Mouse (Mus musculus) thymus, adult 18-20 months (tissue): Measurements from ENCODE around the gene Rbm7.
A peak's percentile ranks its signal among the peaks of the same experiment; 100 is the strongest.
"Not testable (repeated sequence)": the region's sequence is repeated elsewhere in the genome, so short reads cannot be mapped to it uniquely, and the experiment has no call there.

ENCODE experiments used
- DNase-seq, 2 experiments: peaks; one replicate each; pipeline ENCODE4 v3.0.0; 2022; ENCODE audit warnings: mixed read lengths in 2 of 2

The Rbm7 gene

DNA sequence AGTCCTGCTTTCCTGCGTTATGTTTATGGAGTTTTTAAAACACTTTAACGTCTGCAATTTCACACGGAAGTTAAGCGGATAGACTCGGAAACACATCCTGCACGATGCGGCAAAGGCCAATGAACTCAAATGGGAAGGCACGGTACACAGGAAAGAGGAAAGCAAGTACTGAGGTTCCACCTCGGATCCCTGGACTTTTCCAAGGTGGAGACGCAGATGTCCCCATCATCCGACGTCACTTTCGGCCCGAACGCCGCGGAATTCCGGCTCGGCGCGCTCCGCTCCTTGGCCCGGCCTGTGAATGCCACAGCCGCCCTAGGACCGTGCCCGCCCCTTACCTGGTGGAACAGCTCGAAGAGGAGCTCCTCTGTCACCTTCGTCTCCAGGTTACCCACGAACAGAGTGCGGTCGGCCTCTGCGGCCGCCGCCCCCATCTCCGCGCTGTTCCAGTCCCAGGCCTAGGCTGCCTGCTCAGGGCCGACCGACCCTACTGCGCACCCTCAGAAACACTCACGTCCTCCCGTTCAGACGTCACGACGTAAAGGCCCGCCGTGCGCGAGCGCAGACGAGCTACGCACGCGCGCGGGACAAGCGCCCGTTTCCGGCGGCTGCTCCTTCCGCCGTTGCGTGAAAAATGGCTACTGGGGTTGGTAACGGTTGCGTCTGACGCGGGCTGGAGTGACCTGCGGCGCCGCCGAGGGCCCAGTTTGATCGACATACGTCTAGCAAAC is at the start of gene Rbm7, which contains the start of gene Gm5617:
Rbm7 (minus strand) TSS at position 483 of the 731 bp plus-strand sequence.
Gm5617 (plus strand) TSS at position 626 of the 731 bp plus-strand sequence.
- peak; percentile 88 to 90 for DNase-seq

- DNase-seq: no peak
Observed at GRCm38 (mm10) chr9:48538688-48539087, 43.6 kb upstream of the Rbm7 start.

GRCm38 (mm10) chr9:48538044-48538645 is 43.0 kb upstream of the Rbm7 start:
- peak in 1 of 2 experiments; percentile 20 for DNase-seq

- not testable (repeated sequence) for DNase-seq
Observed at GRCm38 (mm10) chr9:48537616-48538015, 42.5 kb upstream of the Rbm7 start.

- no peak for DNase-seq
Observed at GRCm38 (mm10) chr9:48536414-48536813, 41.3 kb upstream of the Rbm7 start.

GRCm38 (mm10) chr9:48532730-48533129 is 37.6 kb upstream of the Rbm7 start:
- DNase-seq: no peak

DNA sequence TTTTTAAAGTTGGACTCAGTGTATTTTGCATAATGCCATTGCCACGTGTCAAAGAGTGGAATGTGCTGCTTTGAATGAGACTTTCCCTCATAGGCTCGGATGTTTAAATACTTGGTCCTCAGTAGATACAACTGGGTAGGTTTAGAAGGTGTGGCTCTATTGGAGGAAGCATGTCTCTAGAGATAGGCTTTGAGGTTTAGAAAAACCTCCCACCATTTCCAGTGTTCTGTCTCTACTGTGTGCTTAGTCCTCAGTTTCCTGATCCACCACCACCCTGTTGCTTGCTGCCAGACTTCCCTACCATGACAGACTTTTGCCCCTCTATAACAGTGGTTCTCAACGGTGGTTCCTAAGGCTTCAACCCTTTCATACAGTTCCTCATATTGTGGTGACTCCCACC is 37.1 kb upstream of the Rbm7 start:
- no peak for DNase-seq

DNA sequence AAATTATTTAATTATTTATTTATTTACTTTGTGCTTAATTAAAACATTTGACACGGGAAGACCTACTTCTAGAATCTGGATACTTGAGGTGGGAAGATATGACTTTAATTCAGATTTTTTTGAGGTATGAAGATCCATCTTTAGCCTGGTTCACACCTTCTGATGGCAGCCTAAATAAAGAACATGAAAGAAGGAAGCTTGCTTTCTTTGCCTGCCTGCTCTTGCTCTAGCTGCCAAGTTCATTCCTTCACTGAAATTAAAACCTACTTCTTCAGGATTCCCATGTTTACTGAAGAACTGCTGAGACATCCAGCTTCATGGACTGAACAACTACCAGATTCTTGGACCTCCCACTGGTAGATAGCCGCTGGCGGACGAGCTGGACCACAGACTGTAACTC is 36.2 kb upstream of the Rbm7 start:
- no peak for DNase-seq

GRCm38 (mm10) chr9:48526520-48526919 is 31.4 kb upstream of the Rbm7 start:
- DNase-seq: no peak

GRCm38 (mm10) chr9:48525566-48525965 is 30.5 kb upstream of the Rbm7 start:
- DNase-seq: no peak

DNA sequence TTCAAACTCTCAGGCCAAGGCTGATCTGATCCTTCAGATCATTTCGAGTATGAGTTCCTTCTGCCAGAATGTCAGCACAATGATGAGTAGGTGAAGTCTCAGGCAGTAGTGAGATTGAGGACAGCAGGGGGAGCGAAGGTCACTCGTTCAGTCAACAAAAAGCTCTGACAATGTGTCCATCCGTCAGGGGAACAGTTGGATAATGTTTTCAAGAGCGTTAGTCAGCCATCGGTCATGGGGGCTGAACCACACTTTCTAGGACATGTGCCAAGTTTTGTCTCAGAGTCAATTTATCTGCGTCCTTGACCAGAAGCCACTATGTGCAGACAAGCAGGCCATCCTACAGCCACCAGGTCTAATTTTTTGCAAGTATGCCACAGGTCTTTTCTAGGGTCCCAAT is 25.3 kb upstream of the Rbm7 start:
- not testable (repeated sequence) for DNase-seq

- no peak for DNase-seq
Observed at GRCm38 (mm10) chr9:48517372-48518130, 22.5 kb upstream of the Rbm7 start.

- DNase-seq: no peak
Observed at GRCm38 (mm10) chr9:48516615-48517371, 21.7 kb upstream of the Rbm7 start.

- no peak for DNase-seq
Observed at GRCm38 (mm10) chr9:48515332-48515731, 20.2 kb upstream of the Rbm7 start.

DNA sequence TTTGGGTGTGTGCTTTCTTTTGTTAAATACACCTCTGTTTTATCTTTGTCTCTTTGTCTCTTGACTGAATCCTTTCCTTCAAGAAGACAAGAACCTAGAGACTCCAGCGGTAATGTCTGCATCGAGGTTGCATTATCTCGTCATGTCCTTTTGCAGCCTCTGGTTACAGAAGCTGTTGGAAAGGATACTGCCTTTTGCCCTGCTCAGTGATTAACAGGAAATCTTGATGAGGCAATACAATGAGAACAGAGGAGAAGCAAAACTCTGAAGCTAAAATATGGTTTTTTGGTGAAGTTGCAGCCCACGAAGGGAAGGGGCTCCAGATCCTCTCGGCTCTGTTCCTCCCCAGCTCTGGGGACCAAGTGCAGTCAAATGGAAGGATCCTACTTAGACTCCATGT is 15.0 kb upstream of the Rbm7 start:
- no peak for DNase-seq

DNA sequence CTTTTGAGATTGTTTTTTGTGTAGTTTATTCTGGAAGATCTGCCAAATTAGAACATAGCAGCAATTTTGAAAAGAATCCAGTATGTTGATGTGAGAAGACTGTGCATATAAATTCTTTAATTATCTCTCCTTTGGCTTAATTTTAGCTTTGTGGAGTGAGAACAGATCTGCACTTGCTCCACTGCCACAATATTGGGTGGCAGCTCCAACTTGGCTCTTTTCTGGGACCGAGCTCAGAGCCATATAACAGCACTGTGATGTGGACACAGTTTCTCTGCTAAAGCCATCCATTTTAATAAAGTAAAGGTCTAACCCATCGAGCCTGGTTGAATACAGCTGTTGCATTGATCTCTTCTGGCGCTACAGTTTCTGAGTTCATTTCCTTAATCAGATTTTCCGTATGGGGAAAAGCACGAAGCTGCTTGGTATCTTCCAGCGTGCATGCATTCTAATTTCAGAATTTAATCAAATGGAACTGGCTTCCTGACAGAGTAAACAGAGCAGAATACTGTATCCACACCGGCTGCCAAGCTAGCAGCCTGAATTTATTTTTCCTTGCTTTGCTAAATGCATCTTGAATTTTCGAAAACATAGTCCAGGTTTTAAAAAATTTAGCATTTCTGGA is 9.8 kb upstream of the Rbm7 start:
- DNase-seq: no peak

- no peak for DNase-seq
Observed at GRCm38 (mm10) chr9:48503001-48503400, 7.9 kb upstream of the Rbm7 start.

GRCm38 (mm10) chr9:48501192-48501591 is 6.1 kb upstream of the Rbm7 start:
- no peak for DNase-seq

- DNase-seq: no peak
Observed at GRCm38 (mm10) chr9:48495548-48495932, 441 bp upstream of the Rbm7 start.

DNA sequence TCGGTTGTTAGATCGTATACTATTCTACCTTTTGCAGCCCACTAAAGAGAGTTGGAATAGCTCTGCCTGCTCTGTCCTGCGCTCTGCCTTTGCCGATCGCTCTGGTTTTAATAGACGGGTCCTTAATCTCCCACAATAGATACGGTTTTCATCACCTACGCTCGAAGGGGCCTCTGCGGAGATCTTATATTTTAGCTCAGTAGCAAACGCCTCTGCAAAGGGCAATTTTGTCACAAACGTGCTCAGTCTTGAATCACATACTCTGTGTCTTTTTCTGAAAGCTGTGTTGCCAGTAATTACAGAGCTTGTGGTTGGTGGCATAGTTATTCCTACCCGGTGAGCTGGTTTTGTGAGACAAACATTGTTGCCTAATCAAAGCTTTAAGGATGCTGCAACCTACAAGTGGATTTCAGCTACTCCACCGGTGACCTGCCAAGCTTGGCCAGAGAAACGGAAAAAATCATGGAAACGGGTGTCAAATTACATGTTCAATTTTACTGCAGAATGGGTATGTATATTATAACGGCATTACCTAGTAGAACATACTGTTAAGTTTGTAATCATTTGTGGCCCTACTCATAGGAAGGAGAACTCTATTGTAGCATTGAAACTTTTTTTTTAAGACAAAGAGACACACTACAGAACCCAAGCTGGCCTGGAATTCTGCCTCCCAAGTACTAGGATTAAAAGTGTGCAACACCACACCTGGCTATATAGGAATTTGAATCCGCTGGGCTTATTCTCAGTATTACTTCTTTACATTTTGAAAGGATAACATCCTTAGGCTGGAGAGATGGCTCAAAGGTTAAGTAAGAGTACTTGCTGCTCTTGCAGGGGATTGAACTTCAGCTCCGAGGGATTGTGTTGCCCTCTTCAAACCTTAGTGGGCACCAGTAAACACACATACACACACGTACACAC is 13.6 kb downstream of the Rbm7 start:
- no peak for DNase-seq
